Mouse (Mus musculus): ENCODE data around the gene Gm28372.

The Gm28372 gene

GRCm38 (mm10) chr2:130404939-130405338, at the start of gene Gm28372, which contains the start of gene 1700020A23Rik:
TSS of gene Gm28372 (plus strand) at chr2:130405239.
TSS of gene 1700020A23Rik (plus strand) at chr2:130405259.
- POLR2A ChIA-PET = interaction anchor here in 2 of 4 experiments (0.6 to 1.8 kb wide), 3 partner anchors 10 to 124 kb away, joined by 3 to 6 read pairs (median 3); no protein-coding TSS in a partner anchor
- CTCF ChIA-PET = no interaction called here

- POLR2A ChIA-PET = interaction anchor here in 1 of 4 experiments (0.9 kb wide), 2 partner anchors 9 to 79 kb away, joined by 3 read pairs; no protein-coding TSS in a partner anchor
These were observed 47.5 kb upstream of the Gm28372 start for GRCm38 (mm10) chr2:130357551-130357950.

GRCm38 (mm10) chr2:130358852-130359251, 46.2 kb upstream of the Gm28372 start:
- POLR2A ChIA-PET = interaction anchor here in 3 of 4 experiments (0.6 to 1.4 kb wide), 9 partner anchors 9 to 305 kb away, joined by 3 to 5 read pairs (median 3); partner anchors contain the start of genes Idh3b (in 2 of the 3), Ddrgk1 (in 1 of the 3), Ebf4 (in 1 of the 3) and Pced1a (in 1 of the 3)
- CTCF ChIA-PET = interaction anchor here in 2 of 4 experiments (0.6 to 1.0 kb wide), 2 partner anchors 84 to 308 kb away, joined by 6 to 15 read pairs; partner anchors contain the start of gene Nop56 (in 1 of the 2)

More at GRCm38 (mm10) chr2:130357551-130357950, 47.5 kb upstream of the Gm28372 start:
- CTCF ChIA-PET = no interaction called here

GRCm38 (mm10) chr2:130362511-130363026, 42.5 kb upstream of the Gm28372 start:
- POLR2A ChIA-PET = interaction anchor here in 3 of 4 experiments (0.6 to 2.8 kb wide), 15 partner anchors 10 to 531 kb away, joined by 3 to 16 read pairs (median 4); partner anchors contain the start of genes Nop56 (in 1 of the 3), Pced1a (in 1 of the 3) and Vps16 (in 1 of the 3)

GRCm38 (mm10) chr2:130365211-130366094, 39.6 kb upstream of the Gm28372 start:
- POLR2A ChIA-PET = interaction anchor here in 2 of 4 experiments (0.9 to 1.7 kb wide), 9 partner anchors 8 to 270 kb away, joined by 3 to 5 read pairs (median 3); partner anchors contain the start of genes Idh3b (in 1 of the 2), Pced1a (in 1 of the 2) and Vps16 (in 1 of the 2)
- CTCF ChIA-PET = interaction anchor here in 3 of 4 experiments (0.6 to 1.2 kb wide), 6 partner anchors 11 to 72 kb away, joined by 3 to 5 read pairs (median 4); no protein-coding TSS in a partner anchor

More at GRCm38 (mm10) chr2:130362511-130363026, 42.5 kb upstream of the Gm28372 start:
- CTCF ChIA-PET = interaction anchor here in 3 of 4 experiments (0.6 to 1.6 kb wide), 18 partner anchors 8 to 200 kb away, joined by 3 to 8 read pairs (median 3); partner anchors contain the start of gene Tmem239 (in 1 of the 3)

- ChIA-PET CTCF (no interaction called here), POLR2A (no interaction called here)
These were observed 37.7 kb upstream of the Gm28372 start for GRCm38 (mm10) chr2:130367386-130367785.

GRCm38 (mm10) chr2:130373026-130373425, 32.0 kb upstream of the Gm28372 start:
- CTCF ChIA-PET = interaction anchor here in 1 of 4 experiments (0.7 kb wide), 1 partner anchor 40 kb away, joined by 3 read pairs; no protein-coding TSS in a partner anchor
- POLR2A ChIA-PET = interaction anchor here in 2 of 4 experiments (0.6 to 0.8 kb wide), 2 partner anchors 9 to 118 kb away, joined by 3 read pairs; no protein-coding TSS in a partner anchor

- POLR2A ChIA-PET = interaction anchor here in 2 of 4 experiments (0.7 to 1.4 kb wide), 6 partner anchors 9 to 22 kb away, joined by 3 to 5 read pairs (median 4); no protein-coding TSS in a partner anchor
- CTCF ChIA-PET = interaction anchor here in 1 of 4 experiments (1.0 to 1.9 kb wide), 2 partner anchors 9 to 14 kb away, joined by 3 to 8 read pairs; no protein-coding TSS in a partner anchor
These were observed 30.1 kb upstream of the Gm28372 start for GRCm38 (mm10) chr2:130374951-130375350.

GRCm38 (mm10) chr2:130383205-130383604, 21.8 kb upstream of the Gm28372 start:
- POLR2A ChIA-PET = no interaction called here
- CTCF ChIA-PET = interaction anchor here in 1 of 4 experiments (1.3 kb wide), 1 partner anchor 41 kb away, joined by 3 read pairs; the partner anchor contains the start of genes Pced1a and Vps16

GRCm38 (mm10) chr2:130383895-130384294, 21.1 kb upstream of the Gm28372 start:
- ChIA-PET CTCF (interaction anchor here in 1 of 4 experiments (1.3 kb wide), 1 partner anchor 40 kb away, joined by 3 read pairs; the partner anchor contains the start of genes Pced1a and Vps16), POLR2A (interaction anchor here in 2 of 4 experiments (0.9 to 1.0 kb wide), 3 partner anchors 9 to 109 kb away, joined by 3 read pairs; partner anchors contain the start of gene Nop56 (in 1 of the 2))

GRCm38 (mm10) chr2:130386212-130386611, 18.8 kb upstream of the Gm28372 start:
- POLR2A ChIA-PET = interaction anchor here in 1 of 4 experiments (1.5 to 1.6 kb wide), 2 partner anchors 12 to 20 kb away, joined by 3 to 4 read pairs; no protein-coding TSS in a partner anchor
- CTCF ChIA-PET = interaction anchor here in 1 of 4 experiments (1.6 kb wide), 1 partner anchor 24 kb away, joined by 3 read pairs; no protein-coding TSS in a partner anchor

GRCm38 (mm10) chr2:130388796-130389195, 16.2 kb upstream of the Gm28372 start:
- ChIA-PET POLR2A (interaction anchor here in 3 of 4 experiments (0.6 to 2.0 kb wide), 9 partner anchors 14 to 113 kb away, joined by 3 to 5 read pairs (median 4); no protein-coding TSS in a partner anchor), CTCF (interaction anchor here (0.5 to 2.2 kb wide), 45 partner anchors 10 to 867 kb away, joined by 3 to 26 read pairs (median 4); partner anchors contain the start of genes Mrps26 (in 2 of the 4), Pced1a (in 1 of the 4) and Vps16 (in 1 of the 4))

- ChIA-PET CTCF (interaction anchor here in 1 of 4 experiments (0.6 to 1.0 kb wide), 2 partner anchors 16 to 954 kb away, joined by 3 to 4 read pairs; partner anchors contain the start of gene Tmem239), POLR2A (interaction anchor here in 2 of 4 experiments (0.7 to 1.4 kb wide), 6 partner anchors 15 to 273 kb away, joined by 3 to 5 read pairs (median 4); partner anchors contain the start of genes Ddrgk1 (in 1 of the 2), Nop56 (in 1 of the 2) and Tmem239 (in 1 of the 2))
These were observed 13.9 kb upstream of the Gm28372 start for GRCm38 (mm10) chr2:130390993-130391625.

- CTCF ChIA-PET = no interaction called here
- POLR2A ChIA-PET = interaction anchor here in 1 of 4 experiments (0.7 kb wide), 1 partner anchor 102 kb away, joined by 4 read pairs; no protein-coding TSS in a partner anchor
These were observed 12.2 kb upstream of the Gm28372 start for GRCm38 (mm10) chr2:130392836-130393235.

GRCm38 (mm10) chr2:130395696-130396095, 9.3 kb upstream of the Gm28372 start:
- ChIA-PET CTCF (no interaction called here), POLR2A (interaction anchor here in 1 of 4 experiments (1.3 kb wide), 1 partner anchor 10 kb away, joined by 6 read pairs; the partner anchor contains the start of genes 1700020A23Rik, Gm28372 and Tmem239)

- POLR2A ChIA-PET = interaction anchor here in 3 of 4 experiments (0.6 to 3.7 kb wide), 11 partner anchors 11 to 300 kb away, joined by 3 to 18 read pairs (median 4); partner anchors contain the start of genes Ddrgk1 (in 1 of the 3), Idh3b (in 1 of the 3), Nop56 (in 1 of the 3) and Pced1a (in 1 of the 3)
- CTCF ChIA-PET = interaction anchor here in 2 of 4 experiments (0.9 to 1.0 kb wide), 2 partner anchors 15 kb away, joined by 3 to 4 read pairs; no protein-coding TSS in a partner anchor
These were observed 7.7 kb upstream of the Gm28372 start, which contains the start of gene Cpxm1 for GRCm38 (mm10) chr2:130397186-130397985. TSS of gene Cpxm1 (minus strand) at chr2:130397574.
